Mouse (Mus musculus) intestine, embryonic 14.5 days (tissue): ENCODE results near the gene Aig1. TPM values are rescaled to one million over a fixed set of nuclear protein-coding genes. Genes with fewer than 3 reads are reported as not detected.

Source experiments
- ATAC-seq: fragments of 200-750 bp; cut with Nextera tagmentation; replicated peaks from 2 replicates; pipeline ENCODE4 v1.8.0; 2017; ENCODE audit warnings: low read depth, moderate number of reproducible peaks, moderate TSS enrichment, moderate library complexity; ENCODE audit not compliant: low FRiP score, low TSS enrichment
- DNase-seq: peaks from one replicate; pipeline ENCODE4 v3.0.0-alpha.2; 2018; ENCODE audit warnings: low spot score
- H3K27ac ChIP-seq: fragments of 300-500 bp; sonication (generic); 2 replicates; pipeline ENCODE4 v1.5.1; 2014; ENCODE audit warnings: low read depth, mild to moderate bottlenecking, control low read depth
- H3K27me3 ChIP-seq: fragments of 300-500 bp; sonication (generic); replicated peaks from 2 replicates; pipeline ENCODE4 v1.6.1; 2014; ENCODE audit warnings: low read length, control low read depth; ENCODE audit not compliant: control insufficient read depth, insufficient read depth
- H3K36me3 ChIP-seq: fragments of 300-500 bp; sonication (generic); 2 replicates; pipeline ENCODE4 v1.6.1; 2014; ENCODE audit warnings: low read length, control low read depth; ENCODE audit not compliant: control insufficient read depth, insufficient read depth
- H3K4me1 ChIP-seq: fragments of 300-500 bp; sonication (generic); replicated peaks from 2 replicates; pipeline ENCODE4 v1.6.1; 2014; ENCODE audit warnings: low read length, control low read depth, mixed read lengths; ENCODE audit not compliant: control insufficient read depth, insufficient read depth
- H3K4me2 ChIP-seq: fragments of 300-500 bp; sonication (generic); 2 replicates; pipeline ENCODE4 v1.6.1; 2014; ENCODE audit warnings: low read length
- H3K4me3 ChIP-seq: fragments of 300-500 bp; sonication (generic); 2 replicates; pipeline ENCODE4 v1.5.1; 2014; ENCODE audit warnings: low read depth, low read length, control low read depth, mixed read lengths
- H3K9ac ChIP-seq: fragments of 300-500 bp; sonication (generic); 2 replicates; pipeline ENCODE4 v1.6.1; 2014; ENCODE audit warnings: mild to moderate bottlenecking, low read length
- H3K9me3 ChIP-seq: fragments of 300-500 bp; sonication (generic); 2 replicates; pipeline ENCODE4 v1.6.1; 2016; ENCODE audit warnings: low read length, control low read depth; ENCODE audit not compliant: control insufficient read depth
- WGBS: fragments of 180-500 bp; shearing (Covaris S2); extraction: QIAGEN DNeasy Blood & Tissue Kit; methylation state at CpG from one replicate; pipeline ENCODE4 v1.1.7; 2014; 5-methylcytosine and 5-hydroxymethylcytosine counted together
- polyA plus RNA-seq: library from polyadenylated mRNA; unstranded; fragments of >200 nt; fragmentation: Nextera tagmentation; extraction: Ambion mirVana; gene quantifications from 2 replicates; pipeline ENCODE4 v1.2.1, GENCODE M21; 2014

Gene Aig1
- polyA plus RNA-seq, 1 experiment from 2014 or later: 69.6 TPM

GRCm38 (mm10) chr10:13677440-13677839, 191.3 kb downstream of the Aig1 start:
- Histone ChIP-seq H3K27me3 (no peaks in the 10 kb centered on the region), H3K4me2 (no peak overlapping the region), H3K9ac (no peak overlapping the region), H3K4me3 (no peak overlapping the region), H3K36me3 (no peaks in the 10 kb centered on the region), H3K27ac (no peak overlapping the region), H3K9me3 (no peaks in the 10 kb centered on the region), H3K4me1 (no peaks in the 10 kb centered on the region)
- WGBS: 88% methylated on average over 2 of the region's 2 CpGs
- DNase-seq: no peak
- no peak for ATAC-seq

GRCm38 (mm10) chr10:13675033-13675379, 193.8 kb downstream of the Aig1 start:
- Histone ChIP-seq H3K4me2 (no peak overlapping the region), H3K27ac (no peak overlapping the region), H3K36me3 (no peaks in the 10 kb centered on the region), H3K4me3 (no peak overlapping the region), H3K9me3 (no peaks in the 10 kb centered on the region), H3K4me1 (no peaks in the 10 kb centered on the region), H3K9ac (no peak overlapping the region), H3K27me3 (no peaks in the 10 kb centered on the region)
- ATAC-seq (no peak), DNase-seq (no peak)
- 86% methylated on average over 3 of the region's 3 CpGs for WGBS

GRCm38 (mm10) chr10:13674304-13675032, 194.3 kb downstream of the Aig1 start:
- Histone ChIP-seq H3K27ac (no peak overlapping the region), H3K36me3 (no peaks in the 10 kb centered on the region), H3K9me3 (no peaks in the 10 kb centered on the region), H3K9ac (no peak overlapping the region), H3K4me2 (no peak overlapping the region), H3K4me1 (no peaks in the 10 kb centered on the region), H3K4me3 (no peak overlapping the region), H3K27me3 (no peaks in the 10 kb centered on the region)
- DNase-seq (no peak), ATAC-seq (no peak)
- WGBS: 85% methylated on average over 7 of the region's 7 CpGs

- H3K9ac ChIP-seq: no peak overlapping the region
- no peak overlapping the region for H3K4me3 ChIP-seq
- H3K4me1 ChIP-seq: no peaks in the 10 kb centered on the region
- no peak for DNase-seq
- H3K4me2 ChIP-seq: no peak overlapping the region
- H3K9me3 ChIP-seq: no peaks in the 10 kb centered on the region
- H3K36me3 ChIP-seq: no peaks in the 10 kb centered on the region
- H3K27ac ChIP-seq: no peak overlapping the region
- no peak for ATAC-seq
- WGBS: 64% methylated on average over 10 of the region's 10 CpGs
- H3K27me3 ChIP-seq: no peaks in the 10 kb centered on the region
Observed at GRCm38 (mm10) chr10:13667166-13667696, 201.5 kb downstream of the Aig1 start.

- Histone ChIP-seq H3K4me3 (no peak overlapping the region), H3K27ac (no peak overlapping the region), H3K9me3 (no peaks in the 10 kb centered on the region)
Observed at GRCm38 (mm10) chr10:13663476-13663875, 205.3 kb downstream of the Aig1 start.

GRCm38 (mm10) chr10:13659778-13660177, 209.0 kb downstream of the Aig1 start:
- no peaks in the 10 kb centered on the region for H3K9me3 ChIP-seq
- 53% methylated on average over 2 of the region's 2 CpGs for WGBS
- no peak overlapping the region for H3K4me3 ChIP-seq
- H3K27ac ChIP-seq: no peak overlapping the region
- no peak overlapping the region for H3K4me2 ChIP-seq
- DNase-seq (no peak), ATAC-seq (no peak)
- H3K36me3 ChIP-seq: no peaks in the 10 kb centered on the region
- H3K4me1 ChIP-seq: no peaks in the 10 kb centered on the region
- H3K9ac ChIP-seq: no peak overlapping the region
- H3K27me3 ChIP-seq: no peaks in the 10 kb centered on the region

More at GRCm38 (mm10) chr10:13663476-13663875, 205.3 kb downstream of the Aig1 start:
- Histone ChIP-seq H3K4me2 (no peak overlapping the region), H3K27me3 (no peaks in the 10 kb centered on the region), H3K36me3 (no peaks in the 10 kb centered on the region), H3K9ac (no peak overlapping the region), H3K4me1 (no peaks in the 10 kb centered on the region)
- ATAC-seq (no peak), DNase-seq (no peak)

- no peaks in the 10 kb centered on the region for H3K36me3 ChIP-seq
- no peak overlapping the region for H3K9ac ChIP-seq
- H3K27me3 ChIP-seq: no peaks in the 10 kb centered on the region
- WGBS: 88% methylated on average over 10 of the region's 10 CpGs
- no peaks in the 10 kb centered on the region for H3K4me1 ChIP-seq
- no peak overlapping the region for H3K27ac ChIP-seq
- DNase-seq: no peak
- no peak overlapping the region for H3K4me3 ChIP-seq
- no peaks in the 10 kb centered on the region for H3K9me3 ChIP-seq
- no peak overlapping the region for H3K4me2 ChIP-seq
- ATAC-seq: no peak
Observed at GRCm38 (mm10) chr10:13653739-13654462, 214.9 kb downstream of the Aig1 start.

- ATAC-seq (no peak), DNase-seq (no peak)
- Histone ChIP-seq H3K4me1 (no peaks in the 10 kb centered on the region), H3K9ac (no peak overlapping the region), H3K9me3 (no peaks in the 10 kb centered on the region), H3K36me3 (no peaks in the 10 kb centered on the region), H3K27me3 (no peaks in the 10 kb centered on the region), H3K4me3 (no peak overlapping the region), H3K27ac (no peak overlapping the region), H3K4me2 (no peak overlapping the region)
- 83% methylated on average over 7 of the region's 7 CpGs for WGBS
Observed at GRCm38 (mm10) chr10:13653326-13653725, 215.5 kb downstream of the Aig1 start.
